Mouse (Mus musculus) Muller cell, postnatal 12 days (primary cell): ENCODE measurements around the gene Sf3b1.
"Not testable (repeated sequence)": the region's sequence is repeated elsewhere in the genome, so short reads cannot be mapped to it uniquely, and the experiment has no call there.

Experiments
- DNase-seq: peaks from one replicate; pipeline ENCODE4 v3.0.0-alpha.2; 2015; ENCODE audit errors: inconsistent ontology term

The Sf3b1 gene

GRCm38 (mm10) chr1:54956995-54957394 lies 70.3 kb downstream of the Sf3b1 start:
- not testable (repeated sequence) for DNase-seq

GRCm38 (mm10) chr1:54954856-54955255 lies 72.4 kb downstream of the Sf3b1 start:
- DNase-seq: no peak

GRCm38 (mm10) chr1:54944648-54945047 lies 82.6 kb downstream of the Sf3b1 start:
- DNase-seq: no peak

GRCm38 (mm10) chr1:54935466-54935865 lies 91.8 kb downstream of the Sf3b1 start:
- DNase-seq: no peak
